Mouse (Mus musculus) heart, postnatal 0 days (tissue): Measurements from ENCODE around the gene Zfp598. TPM values are rescaled to one million over a fixed set of nuclear protein-coding genes. Genes with fewer than 3 reads are reported as not detected.
A peak's percentile ranks its signal among the peaks of the same experiment; 100 is the strongest.
"Not testable (repeated sequence)": the region's sequence is repeated elsewhere in the genome, so short reads cannot be mapped to it uniquely, and the experiment has no call there.

Experiments
- ATAC-seq: fragments of 200-750 bp; cut with Nextera tagmentation; 2 replicates; pipeline ENCODE4 v1.8.0; 2017; ENCODE audit warnings: low read depth, moderate number of reproducible peaks, moderate library complexity; ENCODE audit not compliant: insufficient read depth
- DNase-seq: peaks from one replicate; pipeline ENCODE4 v3.0.0-alpha.2; 2016; ENCODE audit warnings: low spot score
- H3K27ac ChIP-seq: fragments of 300-500 bp; sonication (generic); 2 replicates; pipeline ENCODE4 v1.5.1; 2014; ENCODE audit warnings: low read depth, mild to moderate bottlenecking
- H3K27me3 ChIP-seq: fragments of 300-500 bp; sonication (generic); 2 replicates; pipeline ENCODE4 v1.6.1; 2014; ENCODE audit warnings: low read length, mixed read lengths; ENCODE audit not compliant: control insufficient read depth, insufficient read depth
- H3K36me3 ChIP-seq: fragments of 300-500 bp; sonication (generic); replicated peaks from 2 replicates; pipeline ENCODE4 v1.6.1; 2014; ENCODE audit warnings: low read length, mixed read lengths; ENCODE audit not compliant: control insufficient read depth, insufficient read depth
- H3K4me1 ChIP-seq: fragments of 300-500 bp; sonication (generic); 2 replicates; pipeline ENCODE4 v1.6.1; 2014; ENCODE audit warnings: antibody characterized with exemption; ENCODE audit not compliant: control insufficient read depth, insufficient read depth
- H3K4me2 ChIP-seq: fragments of 300-500 bp; sonication (generic); 2 replicates; pipeline ENCODE4 v1.6.1; 2014; ENCODE audit warnings: low read depth, mild to moderate bottlenecking, low read length, moderate library complexity
- H3K4me3 ChIP-seq: fragments of 300-500 bp; sonication (generic); 2 replicates; pipeline ENCODE4 v1.5.1; 2014; ENCODE audit warnings: low read depth, low read length
- H3K9ac ChIP-seq: fragments of 300-500 bp; sonication (generic); replicated peaks from 2 replicates; pipeline ENCODE4 v1.6.1; 2014; ENCODE audit warnings: low read depth, low read length, mixed read lengths
- H3K9me3 ChIP-seq: fragments of 300-500 bp; sonication (generic); replicated peaks from 2 replicates; pipeline ENCODE4 v1.6.1; 2016; ENCODE audit warnings: low read length; ENCODE audit not compliant: control insufficient read depth
- CTCF ChIP-seq: IDR thresholded peaks from 2 replicates; pipeline ENCODE4 v1.5.1; 2016; ENCODE audit warnings: antibody characterized with exemption, control low read depth, low read depth
- EP300 ChIP-seq: IDR thresholded peaks from 2 replicates; pipeline ENCODE4 v1.6.1; 2016; ENCODE audit warnings: antibody characterized with exemption, low read depth
- WGBS: fragments of 180-500 bp; shearing (Covaris S2); extraction: QIAGEN DNeasy Blood & Tissue Kit; methylation state at CpG from one replicate; pipeline ENCODE4 v1.1.7; 2014; 5-methylcytosine and 5-hydroxymethylcytosine counted together
- polyA plus RNA-seq: library from polyadenylated mRNA; unstranded; fragments of >200 nt; fragmentation: Nextera tagmentation; extraction: Ambion mirVana; gene quantifications from 2 replicates; pipeline ENCODE4 v1.2.1, GENCODE M21; 2015
- total RNA-seq: library from RNA; depleted of rRNA; stranded (reverse); fragments of >200 nt; gene quantifications from 2 replicates; pipeline ENCODE4 v1.2.3, GENCODE M21; 2014; ENCODE audit warnings: low replicate concordance

Zfp598 gene
- total and polyA plus RNA-seq, 2 experiments from 2014 or later: 7.8 to 25.4 TPM

GRCm38 (mm10) chr17:24651835-24652234 is 17.7 kb upstream of the Zfp598 start:
- no peaks in the 10 kb centered on the region for H3K9me3 ChIP-seq
- no peak for DNase-seq
- H3K36me3 ChIP-seq: no peaks in the 10 kb centered on the region
- ATAC-seq: no peak
- H3K4me3 ChIP-seq: no peak overlapping the region
- H3K9ac ChIP-seq: no peak overlapping the region
- H3K27me3 ChIP-seq: peaks cover 15% of the 10 kb centered on the region
- no peak overlapping the region for H3K4me2 ChIP-seq
- WGBS: 40% methylated on average over 3 of the region's 3 CpGs
- TF ChIP-seq EP300: no peak
- TF ChIP-seq CTCF: no peak
- H3K27ac ChIP-seq: no peak overlapping the region
- peaks cover 4% of the 10 kb centered on the region; the same call in 1 of the 2 replicates for H3K4me1 ChIP-seq

- H3K4me3 ChIP-seq: peak overlapping the region; percentile 16; the same call in 1 of the 2 replicates
- DNase-seq (peak; percentile 80), ATAC-seq (peak; percentile 45; the same call in 1 of the 2 replicates)
- no peaks in the 10 kb centered on the region for H3K36me3 ChIP-seq
- no peaks in the 10 kb centered on the region for H3K9me3 ChIP-seq
- H3K27ac ChIP-seq: no peak overlapping the region
- WGBS: 4% methylated on average over 19 of the region's 19 CpGs
- H3K4me1 ChIP-seq: peaks cover 11% of the 10 kb centered on the region; the same call in 1 of the 2 replicates
- TF ChIP-seq CTCF (peak; percentile 97), EP300 (no peak)
- peak overlapping the region; percentile 52 for H3K4me2 ChIP-seq
- H3K9ac ChIP-seq: no peak overlapping the region
- H3K27me3 ChIP-seq: peaks cover 32% of the 10 kb centered on the region
Measured at GRCm38 (mm10) chr17:24653967-24654710, 15.3 kb upstream of the Zfp598 start.

- H3K4me1 ChIP-seq: peaks cover 11% of the 10 kb centered on the region; the same call in 1 of the 2 replicates
- DNase-seq (no peak), ATAC-seq (no peak)
- no peak overlapping the region for H3K4me2 ChIP-seq
- H3K27me3 ChIP-seq: peaks cover 33% of the 10 kb centered on the region
- no peak overlapping the region for H3K4me3 ChIP-seq
- H3K9me3 ChIP-seq: no peaks in the 10 kb centered on the region
- no peak overlapping the region for H3K27ac ChIP-seq
- TF ChIP-seq CTCF (no peak), EP300 (no peak)
- H3K9ac ChIP-seq: no peak overlapping the region
- WGBS: 72% methylated on average over 4 of the region's 4 CpGs
- H3K36me3 ChIP-seq: no peaks in the 10 kb centered on the region
Measured at GRCm38 (mm10) chr17:24654969-24655368, 14.5 kb upstream of the Zfp598 start.

- no peak within 1 kb of the TSS for H3K27ac ChIP-seq
- no peaks in the 10 kb centered on the region for H3K9me3 ChIP-seq
- peak; percentile 42 for ATAC-seq
- peaks cover 43% of the 10 kb centered on the region for H3K27me3 ChIP-seq
- peak within 1 kb of the TSS; percentile 36 for H3K4me3 ChIP-seq
- H3K4me2 ChIP-seq: peak within 1 kb of the TSS; percentile 59
- no peak for DNase-seq
- peak within 1 kb of the TSS; percentile 35; the same call in 1 of the 2 replicates for H3K9ac ChIP-seq
- TF ChIP-seq CTCF (no peak), EP300 (no peak)
- H3K36me3 ChIP-seq: no peaks in the 10 kb centered on the region
- H3K4me1 ChIP-seq: peaks cover 7% of the 10 kb centered on the region; the same call in 1 of the 2 replicates
- 2% methylated on average over 47 of the region's 47 CpGs for WGBS
Measured at GRCm38 (mm10) chr17:24658017-24658758, 11.3 kb upstream of the Zfp598 start, which contains the start of gene Npw. Npw (minus strand) TSS chr17:24658457.

- H3K9ac ChIP-seq, H3K9me3 ChIP-seq, H3K27me3 ChIP-seq, H3K4me2 ChIP-seq, ATAC-seq, H3K27ac ChIP-seq, H3K4me3 ChIP-seq, H3K36me3 ChIP-seq, DNase-seq: not testable (repeated sequence)
- peaks cover 23% of the 10 kb centered on the region for H3K4me1 ChIP-seq
- 54% methylated on average over 7 of the region's 7 CpGs for WGBS
Measured at GRCm38 (mm10) chr17:24667011-24667410, 2.5 kb upstream of the Zfp598 start.
